Mouse (Mus musculus) heart, embryonic 11.5 days (tissue): ENCODE measurements around the gene Mcemp1. TPM values are rescaled to one million over a fixed set of nuclear protein-coding genes. Genes with fewer than 3 reads are reported as not detected.

ENCODE experiments used
- ATAC-seq: fragments of 200-750 bp; cut with Nextera tagmentation; replicated peaks from 2 replicates; pipeline ENCODE4 v1.8.0; 2017; ENCODE audit warnings: moderate library complexity; ENCODE audit not compliant: insufficient number of reproducible peaks, low FRiP score, low TSS enrichment
- H3K27ac ChIP-seq: fragments of 300-500 bp; sonication (generic); 2 replicates; pipeline ENCODE4 v1.5.1; 2014; ENCODE audit warnings: mild to moderate bottlenecking, low read depth, low read length
- H3K27me3 ChIP-seq: fragments of 300-500 bp; sonication (generic); 2 replicates; pipeline ENCODE4 v1.6.1; 2014; ENCODE audit warnings: mild to moderate bottlenecking, low read length, mixed read lengths; ENCODE audit not compliant: control insufficient read depth, insufficient read depth
- H3K36me3 ChIP-seq: fragments of 300-500 bp; sonication (generic); 2 replicates; pipeline ENCODE4 v1.6.1; 2014; ENCODE audit warnings: mild to moderate bottlenecking, low read length, moderate library complexity, mixed read lengths; ENCODE audit not compliant: control insufficient read depth, insufficient read depth
- H3K4me1 ChIP-seq: fragments of 300-500 bp; sonication (generic); 2 replicates; pipeline ENCODE4 v1.6.1; 2014; ENCODE audit warnings: low read length; ENCODE audit not compliant: control insufficient read depth, insufficient read depth
- H3K4me2 ChIP-seq: fragments of 300-500 bp; sonication (generic); 2 replicates; pipeline ENCODE4 v1.6.1; 2014; ENCODE audit warnings: mild to moderate bottlenecking, moderate library complexity
- H3K4me3 ChIP-seq: fragments of 300-500 bp; sonication (generic); 2 replicates; pipeline ENCODE4 v1.5.1; 2014; ENCODE audit warnings: low read depth, low read length
- H3K9ac ChIP-seq: fragments of 300-500 bp; sonication (generic); 2 replicates; pipeline ENCODE4 v1.6.1; 2014; ENCODE audit warnings: mild to moderate bottlenecking, low read depth, low read length, moderate library complexity
- H3K9me3 ChIP-seq: fragments of 300-500 bp; sonication (generic); replicated peaks from 2 replicates; pipeline ENCODE4 v1.6.1; 2016; ENCODE audit warnings: low read length; ENCODE audit not compliant: control insufficient read depth
- WGBS: fragments of 180-500 bp; shearing (Covaris S2); extraction: QIAGEN DNeasy Blood & Tissue Kit; methylation state at CpG from one replicate; pipeline ENCODE4 v1.1.7; 2014; ENCODE audit not compliant: insufficient replicate concordance; 5-methylcytosine and 5-hydroxymethylcytosine counted together
- polyA plus RNA-seq: library from polyadenylated mRNA; unstranded; fragments of >200 nt; fragmentation: Nextera tagmentation; extraction: Ambion mirVana; gene quantifications from 2 replicates; pipeline ENCODE4 v1.2.1, GENCODE M21; 2014

Gene Mcemp1
- polyA plus RNA-seq, 1 experiment from 2014 or later: not detected

- ATAC-seq: no peak
- peaks cover 8% of the 10 kb centered on the region for H3K36me3 ChIP-seq
- H3K4me2 ChIP-seq: no peak overlapping the region
- no peaks in the 10 kb centered on the region for H3K9me3 ChIP-seq
- H3K4me3 ChIP-seq: no peak overlapping the region
- H3K4me1 ChIP-seq: peaks cover 7% of the 10 kb centered on the region
- WGBS: 94% methylated on average over 23 of the region's 23 CpGs
- H3K9ac ChIP-seq: no peak overlapping the region
- H3K27ac ChIP-seq: no peak overlapping the region
- no peaks in the 10 kb centered on the region for H3K27me3 ChIP-seq
Measured at GRCm38 (mm10) chr8:3678831-3679230, 13.3 kb downstream of the Mcemp1 start.

- H3K9ac ChIP-seq: no peak overlapping the region
- no peak for ATAC-seq
Measured at GRCm38 (mm10) chr8:3679236-3679635, 13.7 kb downstream of the Mcemp1 start.

GRCm38 (mm10) chr8:3679656-3680055 is 14.1 kb downstream of the Mcemp1 start:
- H3K9me3 ChIP-seq: no peaks in the 10 kb centered on the region
- H3K4me3 ChIP-seq: no peak overlapping the region
- no peak overlapping the region for H3K27ac ChIP-seq
- 84% methylated on average over 5 of the region's 5 CpGs for WGBS
- no peaks in the 10 kb centered on the region for H3K27me3 ChIP-seq
- peaks cover 7% of the 10 kb centered on the region for H3K4me1 ChIP-seq
- no peak overlapping the region for H3K9ac ChIP-seq
- no peak overlapping the region for H3K4me2 ChIP-seq
- H3K36me3 ChIP-seq: peaks cover 8% of the 10 kb centered on the region
- no peak for ATAC-seq

More at GRCm38 (mm10) chr8:3679236-3679635, 13.7 kb downstream of the Mcemp1 start:
- Histone ChIP-seq H3K9me3 (no peaks in the 10 kb centered on the region), H3K4me3 (no peak overlapping the region), H3K4me1 (peaks cover 7% of the 10 kb centered on the region), H3K27me3 (no peaks in the 10 kb centered on the region), H3K36me3 (peaks cover 8% of the 10 kb centered on the region), H3K4me2 (no peak overlapping the region), H3K27ac (no peak overlapping the region)
- WGBS: 93% methylated on average over 23 of the region's 23 CpGs

- Histone ChIP-seq H3K27ac (no peak overlapping the region), H3K4me2 (no peak overlapping the region), H3K4me1 (peaks cover 5% of the 10 kb centered on the region), H3K36me3 (peaks cover 8% of the 10 kb centered on the region), H3K27me3 (no peaks in the 10 kb centered on the region), H3K9me3 (no peaks in the 10 kb centered on the region), H3K9ac (no peak overlapping the region), H3K4me3 (no peak overlapping the region)
- WGBS: 83% methylated on average over 5 of the region's 5 CpGs
- ATAC-seq: no peak
Measured at GRCm38 (mm10) chr8:3682435-3682834, 16.9 kb downstream of the Mcemp1 start.

- H3K4me2 ChIP-seq: no peak overlapping the region
- ATAC-seq: no peak
- H3K4me1 ChIP-seq: no peaks in the 10 kb centered on the region
- peaks cover 8% of the 10 kb centered on the region for H3K36me3 ChIP-seq
- no peaks in the 10 kb centered on the region for H3K27me3 ChIP-seq
- no peak overlapping the region for H3K27ac ChIP-seq
- 69% methylated on average over 6 of the region's 6 CpGs for WGBS
- no peak overlapping the region for H3K9ac ChIP-seq
- H3K9me3 ChIP-seq: no peaks in the 10 kb centered on the region
- no peak overlapping the region for H3K4me3 ChIP-seq
Measured at GRCm38 (mm10) chr8:3683408-3684176, 18.0 kb downstream of the Mcemp1 start.

GRCm38 (mm10) chr8:3684530-3684929 is 19.0 kb downstream of the Mcemp1 start:
- Histone ChIP-seq H3K4me1 (no peaks in the 10 kb centered on the region), H3K9ac (no peak overlapping the region), H3K9me3 (no peaks in the 10 kb centered on the region), H3K4me2 (no peak overlapping the region), H3K27ac (no peak overlapping the region), H3K4me3 (no peak overlapping the region), H3K27me3 (no peaks in the 10 kb centered on the region), H3K36me3 (peaks cover 2% of the 10 kb centered on the region; the same call in 1 of the 2 replicates)
- ATAC-seq: peak; percentile 22; the same call in 1 of the 2 replicates

- H3K4me3 ChIP-seq: no peak overlapping the region
- no peaks in the 10 kb centered on the region for H3K9me3 ChIP-seq
- ATAC-seq: no peak
- H3K27ac ChIP-seq: no peak overlapping the region
- WGBS: 61% methylated on average over 5 of the region's 5 CpGs
- no peaks in the 10 kb centered on the region for H3K4me1 ChIP-seq
- H3K27me3 ChIP-seq: no peaks in the 10 kb centered on the region
- no peak overlapping the region for H3K9ac ChIP-seq
- H3K36me3 ChIP-seq: peaks cover 2% of the 10 kb centered on the region; the same call in 1 of the 2 replicates
- H3K4me2 ChIP-seq: no peak overlapping the region
Measured at GRCm38 (mm10) chr8:3685422-3685821, 19.9 kb downstream of the Mcemp1 start.

GRCm38 (mm10) chr8:3687537-3687936 is 22.0 kb downstream of the Mcemp1 start:
- Histone ChIP-seq H3K27me3 (no peaks in the 10 kb centered on the region), H3K36me3 (no peaks in the 10 kb centered on the region), H3K9me3 (no peaks in the 10 kb centered on the region), H3K9ac (no peak overlapping the region), H3K4me1 (no peaks in the 10 kb centered on the region), H3K27ac (no peak overlapping the region), H3K4me3 (no peak overlapping the region), H3K4me2 (no peak overlapping the region)
- WGBS: 68% methylated on average over 6 of the region's 6 CpGs
- ATAC-seq: no peak

GRCm38 (mm10) chr8:3690774-3691173 is 25.2 kb downstream of the Mcemp1 start:
- 63% methylated on average over 3 of the region's 3 CpGs for WGBS
- Histone ChIP-seq H3K27ac (no peak overlapping the region), H3K4me3 (no peak overlapping the region), H3K9me3 (no peaks in the 10 kb centered on the region), H3K9ac (no peak overlapping the region), H3K36me3 (no peaks in the 10 kb centered on the region), H3K27me3 (no peaks in the 10 kb centered on the region), H3K4me2 (no peak overlapping the region), H3K4me1 (no peaks in the 10 kb centered on the region)
- ATAC-seq: no peak
